Mouse (Mus musculus) cerebellum, adult 9-11 months (tissue): Measurements from ENCODE around the gene Npas3.

ENCODE experiments used
- DNase-seq: peaks from one replicate; pipeline ENCODE4 v3.0.0; 2022

Npas3 gene

DNA sequence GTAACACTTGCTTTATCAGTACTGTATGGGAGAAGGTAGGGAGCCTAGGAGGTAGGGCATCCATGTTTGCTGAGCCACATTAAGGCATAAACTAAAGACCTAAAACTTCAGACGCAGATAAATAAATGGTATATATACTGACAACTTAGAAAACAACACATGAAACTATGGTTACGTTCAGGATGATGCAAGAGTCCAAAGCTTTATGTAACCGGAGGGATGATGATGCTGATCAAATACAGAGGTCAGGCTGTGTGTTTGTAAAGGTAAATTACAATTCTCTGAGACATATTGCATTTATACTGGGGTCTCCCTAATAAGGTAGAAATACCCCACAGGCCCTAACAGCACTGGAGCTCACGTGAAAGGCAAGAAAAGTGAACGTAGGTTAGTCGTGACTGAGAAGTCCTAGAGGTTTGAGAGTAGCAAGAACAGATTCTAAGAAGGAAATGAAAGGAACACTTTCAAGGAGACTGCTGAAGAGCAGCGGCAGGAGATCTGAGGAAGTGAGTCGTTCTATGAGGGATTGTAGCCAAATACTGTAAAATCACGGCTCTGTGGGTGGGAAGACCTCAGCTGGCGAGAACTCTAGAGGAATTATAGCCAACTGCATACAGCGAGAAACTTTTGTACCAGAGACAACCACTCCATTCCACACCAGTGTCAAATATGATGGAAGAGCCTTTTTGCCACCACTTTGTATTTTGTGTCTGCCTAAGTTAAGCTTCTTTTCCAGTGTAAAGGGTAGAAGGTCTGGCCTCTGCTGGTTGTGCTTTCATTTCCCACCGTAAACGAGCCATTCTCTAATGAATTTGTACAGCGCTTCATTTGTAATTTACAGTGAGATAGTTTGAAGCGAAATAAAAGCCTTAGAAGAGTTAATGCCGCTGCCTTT, 49.7 kb downstream of the Npas3 start:
- no peak for DNase-seq

DNA sequence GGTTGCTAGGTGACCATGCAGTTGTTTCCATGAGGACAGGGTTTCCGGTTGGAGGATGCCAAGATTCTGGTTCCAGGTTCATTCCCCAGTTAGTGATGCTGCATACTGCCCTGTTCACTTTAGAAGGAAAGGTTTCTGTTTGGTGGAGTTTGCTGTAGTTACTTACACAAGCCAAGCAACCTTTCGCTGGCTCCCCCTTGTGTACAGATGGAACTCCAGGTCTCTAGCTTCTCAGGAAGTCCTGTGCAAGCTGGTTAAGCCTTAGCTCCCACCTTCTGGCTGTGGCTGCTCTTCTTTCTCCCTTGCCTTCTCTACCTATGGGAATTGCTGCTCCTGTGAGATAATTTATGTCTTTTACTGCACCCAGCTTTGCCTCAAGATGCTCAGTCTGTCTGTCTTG, 52.5 kb downstream of the Npas3 start:
- no peak for DNase-seq

DNA sequence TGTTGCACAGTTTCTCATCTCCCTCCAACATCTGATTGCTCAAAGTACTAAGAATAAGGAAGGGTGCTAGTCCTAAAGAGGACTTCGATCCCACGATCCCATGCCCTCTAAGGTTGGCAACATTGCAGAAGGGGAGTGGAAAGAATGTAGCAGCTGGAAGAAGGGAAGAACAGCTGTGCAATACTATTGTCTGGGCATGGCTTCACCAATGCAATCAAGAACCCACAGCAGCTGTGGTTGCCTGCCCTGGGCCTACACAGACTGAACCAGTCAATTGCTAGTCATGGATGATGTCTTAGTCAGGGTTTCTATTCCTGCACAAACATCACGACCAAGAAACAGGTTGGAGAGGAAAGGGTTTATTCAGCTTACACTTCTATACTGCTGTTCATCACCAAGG, 53.7 kb downstream of the Npas3 start:
- DNase-seq: no peak

DNA sequence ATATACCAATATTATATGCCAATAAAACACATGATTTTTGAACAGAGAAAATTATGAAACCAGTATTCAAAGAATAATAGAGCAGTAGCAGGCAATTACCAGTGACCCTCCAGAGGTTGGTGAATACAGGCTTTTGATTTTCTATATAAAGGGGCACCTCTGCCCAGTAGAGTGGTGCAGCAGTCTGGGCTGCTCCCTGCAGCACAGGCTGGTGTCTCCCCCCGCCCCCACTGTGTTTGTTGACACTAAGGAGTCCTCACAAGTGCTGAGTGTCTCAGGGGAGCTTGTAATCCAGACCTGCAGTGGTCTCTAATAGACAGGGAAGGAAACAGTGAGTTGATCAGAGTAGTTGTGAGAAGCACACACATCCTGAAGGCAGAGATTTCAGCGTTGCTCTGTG, 68.2 kb downstream of the Npas3 start:
- no peak for DNase-seq

GRCm38 (mm10) chr12:53317801-53318200, 69.3 kb downstream of the Npas3 start:
- DNase-seq: no peak

- no peak for DNase-seq
Observed at GRCm38 (mm10) chr12:53320526-53320925, 72.0 kb downstream of the Npas3 start.

GRCm38 (mm10) chr12:53321018-53321417, 72.5 kb downstream of the Npas3 start:
- DNase-seq: no peak

- DNase-seq: no peak
Observed at GRCm38 (mm10) chr12:53321944-53322343, 73.5 kb downstream of the Npas3 start.

DNA sequence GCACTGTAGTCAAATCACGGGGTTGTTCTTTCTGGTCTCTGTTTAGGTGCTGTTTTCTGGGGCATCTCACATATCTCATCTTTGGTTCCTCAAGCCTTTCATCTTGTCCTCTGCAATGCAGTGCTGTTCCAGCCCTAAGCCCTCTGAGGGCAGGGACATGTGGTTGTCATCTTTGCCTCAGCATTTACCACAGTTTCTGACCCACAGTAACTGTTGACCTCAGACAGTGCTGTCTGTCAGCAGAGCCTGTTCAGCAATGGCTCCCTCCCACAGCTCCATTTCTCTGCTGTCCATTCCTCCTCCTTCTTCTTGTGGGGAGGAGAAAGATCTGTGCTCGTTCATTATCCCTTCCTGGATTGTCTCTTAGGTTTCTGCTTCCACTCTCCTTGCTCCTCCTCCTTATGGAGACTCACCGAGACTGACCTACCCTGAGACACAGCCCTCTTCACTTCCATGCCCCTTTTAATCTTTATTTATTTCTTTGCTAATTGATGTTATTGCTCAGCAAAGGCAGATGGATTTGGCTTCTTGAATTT, 79.2 kb downstream of the Npas3 start:
- no peak for DNase-seq

GRCm38 (mm10) chr12:53328257-53328736, 79.8 kb downstream of the Npas3 start:
- DNase-seq: peak; percentile 14

DNA sequence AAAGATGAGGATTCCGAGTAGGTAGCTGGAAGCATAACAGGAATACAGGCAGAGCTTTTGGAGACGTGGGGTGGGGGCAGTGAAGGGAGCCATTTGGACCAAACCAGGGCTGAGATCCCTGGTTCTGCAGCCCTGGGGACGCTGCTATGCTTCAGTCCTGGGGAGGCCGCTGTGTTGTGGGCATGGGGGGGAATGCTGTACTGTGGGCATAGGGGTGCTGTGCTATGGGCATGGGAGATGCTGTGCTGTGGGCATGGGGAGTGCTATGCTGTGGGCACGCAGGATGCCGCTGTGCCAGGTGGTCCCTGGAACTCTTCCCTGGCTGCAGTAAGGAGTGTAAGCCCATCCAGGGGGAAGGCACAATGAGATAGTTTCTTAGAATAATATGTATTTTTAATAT, 81.7 kb downstream of the Npas3 start:
- DNase-seq: no peak

- no peak for DNase-seq
Observed at GRCm38 (mm10) chr12:53331391-53331790, 82.9 kb downstream of the Npas3 start.

DNA sequence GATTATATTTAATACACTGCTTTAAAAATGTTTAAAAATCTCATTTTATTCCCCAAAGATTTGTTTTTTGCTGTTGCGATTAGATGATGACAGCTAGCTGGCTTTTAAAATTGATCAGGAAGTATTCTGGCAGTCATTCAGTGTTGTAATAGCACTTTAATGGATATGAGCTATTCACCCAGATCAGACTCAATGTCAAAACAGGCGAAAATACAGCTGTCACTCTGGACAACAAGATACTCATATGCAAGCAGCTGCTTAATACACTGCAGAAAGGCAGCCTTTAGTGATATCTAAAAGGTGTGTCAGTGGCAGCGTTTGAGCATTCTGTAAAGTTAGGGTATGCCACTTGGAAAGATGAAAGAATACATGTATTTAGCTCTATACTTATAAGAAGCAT, 83.3 kb downstream of the Npas3 start:
- DNase-seq: no peak

GRCm38 (mm10) chr12:53333251-53333650, 84.8 kb downstream of the Npas3 start:
- no peak for DNase-seq

DNA sequence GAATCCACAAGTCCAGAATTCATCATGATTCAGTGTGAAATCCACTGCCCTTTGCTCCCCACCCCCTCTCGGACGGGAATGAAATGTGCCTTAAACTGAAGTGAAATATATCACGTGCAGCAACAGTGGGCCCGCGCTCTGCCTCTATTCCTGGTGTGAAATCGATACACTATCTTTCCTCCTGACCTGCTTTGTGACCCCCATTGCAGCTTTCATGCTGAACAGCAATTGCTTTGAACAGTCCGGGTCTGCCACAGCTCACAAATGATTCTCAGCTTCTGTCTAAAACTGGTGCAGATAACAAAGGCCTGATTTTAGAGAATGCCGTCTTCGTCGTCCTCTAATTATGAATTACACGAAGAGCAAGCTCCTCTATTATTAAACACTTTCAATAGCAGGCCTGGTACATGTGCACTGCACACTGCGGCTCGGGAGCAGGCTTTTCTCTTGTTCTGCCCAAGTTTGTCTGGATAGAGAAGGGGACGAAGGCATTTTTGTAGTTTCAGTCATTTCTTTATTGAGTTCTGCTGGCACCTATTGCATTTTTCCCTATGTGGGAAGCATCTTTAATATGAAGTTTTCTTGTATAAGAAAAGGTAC, 90.0 kb downstream of the Npas3 start:
- no peak for DNase-seq

GRCm38 (mm10) chr12:53342741-53343140, 94.3 kb downstream of the Npas3 start:
- DNase-seq: no peak

GRCm38 (mm10) chr12:53351860-53352259, 103.4 kb downstream of the Npas3 start:
- DNase-seq: no peak

GRCm38 (mm10) chr12:53365751-53366150, 117.3 kb downstream of the Npas3 start:
- DNase-seq: no peak

GRCm38 (mm10) chr12:53384851-53385250, 136.4 kb downstream of the Npas3 start:
- DNase-seq: no peak

GRCm38 (mm10) chr12:53405856-53406255, 157.4 kb downstream of the Npas3 start:
- peak; percentile 11 for DNase-seq

DNA sequence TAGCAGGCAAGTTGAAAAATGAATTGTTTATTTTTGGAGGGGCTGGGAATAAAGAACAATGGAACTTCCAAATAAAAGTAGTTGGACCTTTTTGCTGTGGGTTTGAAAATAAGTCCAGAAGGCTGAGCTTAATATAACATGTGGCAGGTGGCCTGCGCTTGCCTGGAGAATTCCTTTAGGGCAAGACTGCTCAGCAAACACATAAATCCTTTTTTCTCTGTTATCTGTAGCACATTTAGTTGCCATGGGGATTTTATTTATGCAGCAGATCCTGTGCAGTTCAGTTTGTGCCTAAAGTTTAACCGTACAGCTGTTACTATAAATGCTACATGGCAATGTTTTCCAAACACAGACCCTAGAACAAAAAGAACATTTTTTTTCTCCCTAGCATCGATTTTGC, 159.3 kb downstream of the Npas3 start:
- no peak for DNase-seq

DNA sequence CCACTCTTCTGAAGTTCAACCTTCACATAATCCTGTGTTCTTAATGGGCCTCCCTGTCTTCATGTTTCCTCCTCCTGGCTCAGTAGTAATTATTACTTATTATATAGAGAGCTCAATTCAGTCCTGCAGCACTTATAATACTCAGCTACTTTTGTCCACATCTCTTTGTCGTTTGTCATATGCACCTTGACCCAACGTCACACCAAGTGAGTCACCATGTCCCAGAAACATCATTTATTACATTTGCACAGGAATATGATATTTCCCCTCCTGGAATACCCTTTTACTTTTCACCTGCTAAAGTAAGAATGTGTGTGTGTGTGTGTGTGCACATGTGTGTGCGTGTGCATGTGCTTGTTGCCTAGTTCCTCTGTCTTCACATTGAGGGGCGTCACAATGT, 161.2 kb downstream of the Npas3 start:
- no peak for DNase-seq

GRCm38 (mm10) chr12:53410647-53411046, 162.2 kb downstream of the Npas3 start:
- DNase-seq: no peak

- no peak for DNase-seq
Observed at GRCm38 (mm10) chr12:53416096-53416495, 167.6 kb downstream of the Npas3 start.
